Mouse (Mus musculus) cerebellum, postnatal 14 days (tissue): ENCODE measurements around the gene Zfp322a.
"Not testable (repeated sequence)": the region's sequence is repeated elsewhere in the genome, so short reads cannot be mapped to it uniquely, and the experiment has no call there.

Source experiments
- DNase-seq, 2 experiments: peaks; one replicate each; pipeline ENCODE4 v3.0.0; 2021; ENCODE audit warnings: mixed read lengths in 2 of 2

Gene Zfp322a

GRCm38 (mm10) chr13:23368583-23369420, at the start of gene Zfp322a:
Gene Zfp322a, minus strand, starts transcription at chr13:23369208.
- peak; percentile 95 to 97 for DNase-seq

- peak; percentile 73 to 83 for DNase-seq
Measured at GRCm38 (mm10) chr13:23412630-23413521, 43.9 kb upstream of the Zfp322a start.

GRCm38 (mm10) chr13:23412211-23412629, 43.2 kb upstream of the Zfp322a start:
- DNase-seq, result peak; percentile 46 to 51

- DNase-seq, result peak; percentile 73 to 74
Measured at GRCm38 (mm10) chr13:23411311-23412210, 42.6 kb upstream of the Zfp322a start.

- DNase-seq, result no peak
Measured at GRCm38 (mm10) chr13:23410632-23411031, 41.6 kb upstream of the Zfp322a start.

- DNase-seq, result no peak
Measured at GRCm38 (mm10) chr13:23402626-23403025, 33.6 kb upstream of the Zfp322a start.

GRCm38 (mm10) chr13:23401683-23402527, 32.9 kb upstream of the Zfp322a start:
- peak; percentile 90 to 95 for DNase-seq

GRCm38 (mm10) chr13:23400771-23401682, 32.0 kb upstream of the Zfp322a start:
- DNase-seq, result peak; percentile 21 to 24

- not testable (repeated sequence) for DNase-seq
Measured at GRCm38 (mm10) chr13:23396913-23397312, 27.9 kb upstream of the Zfp322a start.

GRCm38 (mm10) chr13:23396246-23396703, 27.3 kb upstream of the Zfp322a start:
- DNase-seq, result peak; percentile 10 to 19

GRCm38 (mm10) chr13:23395301-23396245, 26.6 kb upstream of the Zfp322a start:
- DNase-seq, result no peak

GRCm38 (mm10) chr13:23387548-23387947, 18.5 kb upstream of the Zfp322a start:
- DNase-seq, result no peak

GRCm38 (mm10) chr13:23383127-23383526, 14.1 kb upstream of the Zfp322a start:
- no peak for DNase-seq

- DNase-seq, result no peak
Measured at GRCm38 (mm10) chr13:23372433-23372832, 3.4 kb upstream of the Zfp322a start.

GRCm38 (mm10) chr13:23370075-23370474, 1.1 kb upstream of the Zfp322a start:
- no peak for DNase-seq

GRCm38 (mm10) chr13:23369421-23369765, 385 bp upstream of the Zfp322a start:
- no peak for DNase-seq

GRCm38 (mm10) chr13:23361536-23361935, 7.5 kb downstream of the Zfp322a start:
- DNase-seq, result no peak

- not testable (repeated sequence) for DNase-seq
Measured at GRCm38 (mm10) chr13:23354541-23354940, 14.5 kb downstream of the Zfp322a start.

- DNase-seq, result no peak
Measured at GRCm38 (mm10) chr13:23317305-23317889, 51.6 kb downstream of the Zfp322a start.
